Mouse (Mus musculus) frontal cortex, postnatal 14 days (tissue): ENCODE data around the gene Dzip1.
A peak's percentile ranks its signal among the peaks of the same experiment; 100 is the strongest.

Source experiments
- DNase-seq, 2 experiments: peaks; one replicate each; pipeline ENCODE4 v3.0.0; 2022; ENCODE audit warnings: low spot score in 2 of 2

The Dzip1 gene

GRCm38 (mm10) chr14:118922251-118922650, 3.0 kb downstream of the Dzip1 start:
- no peak for DNase-seq

GRCm38 (mm10) chr14:118920654-118921053, 4.6 kb downstream of the Dzip1 start:
- DNase-seq: no peak

GRCm38 (mm10) chr14:118919025-118919424, 6.2 kb downstream of the Dzip1 start:
- no peak for DNase-seq

GRCm38 (mm10) chr14:118913651-118914050, 11.6 kb downstream of the Dzip1 start:
- DNase-seq: no peak

GRCm38 (mm10) chr14:118911521-118911920, 13.7 kb downstream of the Dzip1 start:
- no peak for DNase-seq

GRCm38 (mm10) chr14:118910332-118911222, 14.7 kb downstream of the Dzip1 start:
- peak; percentile 38 to 73 for DNase-seq

GRCm38 (mm10) chr14:118909872-118910271, 15.4 kb downstream of the Dzip1 start:
- no peak for DNase-seq

- DNase-seq: no peak
Measured at GRCm38 (mm10) chr14:118907592-118907991, 17.7 kb downstream of the Dzip1 start.

- DNase-seq: no peak
Measured at GRCm38 (mm10) chr14:118903867-118904562, 21.2 kb downstream of the Dzip1 start.

- DNase-seq: no peak
Measured at GRCm38 (mm10) chr14:118903397-118903796, 21.9 kb downstream of the Dzip1 start.

GRCm38 (mm10) chr14:118900911-118901310, 24.3 kb downstream of the Dzip1 start:
- DNase-seq: no peak

GRCm38 (mm10) chr14:118899940-118900339, 25.3 kb downstream of the Dzip1 start:
- no peak for DNase-seq

- DNase-seq: no peak
Measured at GRCm38 (mm10) chr14:118895655-118896054, 29.6 kb downstream of the Dzip1 start.

GRCm38 (mm10) chr14:118895228-118895627, 30.0 kb downstream of the Dzip1 start:
- DNase-seq: no peak

- peak; percentile 24 to 44 for DNase-seq
Measured at GRCm38 (mm10) chr14:118890101-118890500, 35.2 kb downstream of the Dzip1 start.

- DNase-seq: no peak
Measured at GRCm38 (mm10) chr14:118884250-118884556, 41.1 kb downstream of the Dzip1 start.

GRCm38 (mm10) chr14:118883344-118884249, 41.7 kb downstream of the Dzip1 start:
- DNase-seq: no peak

- DNase-seq: no peak
Measured at GRCm38 (mm10) chr14:118880696-118881095, 44.6 kb downstream of the Dzip1 start.

GRCm38 (mm10) chr14:118878346-118878910, 46.8 kb downstream of the Dzip1 start:
- DNase-seq: no peak

GRCm38 (mm10) chr14:118874786-118875415, 50.4 kb downstream of the Dzip1 start:
- no peak for DNase-seq

- DNase-seq: no peak
Measured at GRCm38 (mm10) chr14:118874126-118874525, 51.1 kb downstream of the Dzip1 start.
